Comparison of ENCODE assay signal across 16 mouse cellular contexts in genomic region chr16:38954501-38955288, GRCm38 (mm10).
A peak's percentile ranks its signal among the peaks of the same experiment; 100 is the strongest.
DNase-seq lines count a peak whose midpoint lies in the region; TF ChIP-seq lines count a peak whose summit lies in the region.
"Had no signal": no experiment of that assay in that cellular context is flagged by ENCODE, and none has a peak within 500 bp of the region (broad histone marks: within the 10 kb centered on the region; RNA-seq: fewer than 3 reads in every experiment).

No protein-coding gene starts in this region.

- intact Hi-C loops in left cerebral cortex, adult 2 months (cut with DNase I) = no loop called here
- intact Hi-C loops in left cerebral cortex, postnatal 14 days (cut with DNase I) = loop anchor here (5.0 kb wide), 1 partner anchor 52 kb away; no protein-coding TSS in a partner anchor

- no peak for TF ChIP-seq CTCF in left cerebral cortex, adult 2 months (IDR thresholded peaks at IDR 0.05)

- H3K27ac ChIP-seq in left cerebral cortex, adult 2 months = peak overlapping the region; percentile 55
- H3K27ac ChIP-seq: kidney, postnatal 0 days; limb, embryonic 13.5 days; liver, embryonic 15.5 days had no signal

- DNase-seq in cerebellum, postnatal 14 days = peak; percentile 54 to 59
- DNase-seq in cerebellum, adult 11 months = no peak
- no peak for DNase-seq in left cerebral cortex, adult 2 months (ENCODE audit: extremely low spot score in 1 of 2, low spot score in 2 of 2)
- no peak for DNase-seq in left cerebral cortex, postnatal 14 days (ENCODE audit: low spot score in 2 of 2)
- DNase-seq in testis, postnatal 14 days (ENCODE audit: low spot score) = peak; percentile 38
- no peak for DNase-seq in testis, postnatal 10 days (ENCODE audit: low spot score)
- DNase-seq in adrenal gland, postnatal 25 days = no peak
- DNase-seq in adrenal gland, adult 2 months = no peak
- DNase-seq: embryo, embryonic 11 days; heart, adult 18-20 months; kidney, adult 11 months; right cerebral cortex, postnatal 25 days; thymus, postnatal 25 days had no signal

- H3K4me3 ChIP-seq in left cerebral cortex, adult 2 months = no peak overlapping the region
- H3K4me3 ChIP-seq: limb, embryonic 13.5 days; liver, embryonic 15.5 days had no signal

Comparison
In these comparisons a context has a peak if more than half of its experiments do, and no peak if none do; other contexts are left out.
1. DNase-seq: peak in cerebellum, postnatal 14 days (2 of 2) and testis, postnatal 14 days (single experiment); none in cerebellum, adult 11 months (single experiment), left cerebral cortex, adult 2 months (0 of 2), left cerebral cortex, postnatal 14 days (0 of 2), testis, postnatal 10 days (single experiment), adrenal gland, postnatal 25 days (single experiment) and adrenal gland, adult 2 months (single experiment).